Mouse (Mus musculus): ENCODE results near the gene Pcid2. TPM values are rescaled to one million over a fixed set of nuclear protein-coding genes. Genes with fewer than 3 reads are reported as not detected.

The Pcid2 gene
- polyA plus RNA-seq, 1 experiment = 23.6 TPM

DNA sequence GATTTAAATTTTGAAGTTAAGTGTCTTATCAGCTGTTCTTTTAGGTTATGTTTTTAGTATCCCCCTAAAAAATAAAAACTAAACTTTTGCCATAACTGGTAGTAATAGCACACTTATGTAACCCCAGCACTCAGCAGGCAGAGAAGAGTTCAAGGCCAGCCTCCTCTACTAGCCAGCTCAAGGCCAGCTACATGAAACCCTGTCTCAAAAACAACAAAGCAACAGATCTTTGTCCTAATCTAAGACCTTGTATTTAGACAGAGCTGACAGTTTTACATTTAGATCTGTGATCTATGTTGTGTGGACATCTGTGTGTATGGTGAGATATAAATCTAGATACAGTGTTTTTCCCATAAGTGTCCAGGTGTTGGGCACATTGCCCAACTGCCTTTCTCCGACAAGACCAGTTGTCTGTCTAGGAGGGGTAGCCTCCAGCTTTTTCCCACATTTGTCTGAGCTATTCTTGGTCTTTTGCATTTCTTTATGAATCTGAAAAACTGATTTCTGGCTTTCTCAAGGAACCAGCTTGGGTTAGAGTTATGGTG is 4.2 kb upstream of the Pcid2 start:
- H3K27me3 ChIP-seq (ENCODE audit: control insufficient read depth, insufficient read depth, insufficient read length) = no peaks in the 10 kb centered on the region
- TF ChIP-seq USF1 (IDR thresholded peaks at IDR 0.05; ENCODE audit: low read depth) (no peak), MYOG (IDR thresholded peaks at IDR 0.05; ENCODE audit: control insufficient read depth, extremely low read depth, insufficient read length) (no peak), CEBPB (IDR thresholded peaks at IDR 0.05; ENCODE audit: low read depth) (no peak), CTCF (IDR thresholded peaks at IDR 0.05; ENCODE audit: control insufficient read depth, insufficient read depth, insufficient read length) (no peak), MAX (IDR thresholded peaks at IDR 0.05) (no peak), FOSL1 (IDR thresholded peaks at IDR 0.05; ENCODE audit: insufficient read depth, low read length, poor library complexity, severe bottlenecking) (no peak), MYOD1 (IDR thresholded peaks at IDR 0.05; ENCODE audit: control insufficient read depth, insufficient read length, low read depth) (no peak)
- peaks cover 15% of the 10 kb centered on the region for H3K36me3 ChIP-seq (ENCODE audit: control insufficient read depth, insufficient read depth)
- peaks cover 77% of the 10 kb centered on the region for H3K79me3 ChIP-seq (ENCODE audit: low read depth)
- H3ac ChIP-seq (ENCODE audit: control insufficient read depth, insufficient read length, low read depth) = no peak overlapping the region
- no peak overlapping the region for H3K4me3 ChIP-seq (ENCODE audit: insufficient read depth, poor library complexity, severe bottlenecking)
- H3K79me2 ChIP-seq (ENCODE audit: control insufficient read depth, insufficient read depth) = peaks cover 93% of the 10 kb centered on the region

DNA sequence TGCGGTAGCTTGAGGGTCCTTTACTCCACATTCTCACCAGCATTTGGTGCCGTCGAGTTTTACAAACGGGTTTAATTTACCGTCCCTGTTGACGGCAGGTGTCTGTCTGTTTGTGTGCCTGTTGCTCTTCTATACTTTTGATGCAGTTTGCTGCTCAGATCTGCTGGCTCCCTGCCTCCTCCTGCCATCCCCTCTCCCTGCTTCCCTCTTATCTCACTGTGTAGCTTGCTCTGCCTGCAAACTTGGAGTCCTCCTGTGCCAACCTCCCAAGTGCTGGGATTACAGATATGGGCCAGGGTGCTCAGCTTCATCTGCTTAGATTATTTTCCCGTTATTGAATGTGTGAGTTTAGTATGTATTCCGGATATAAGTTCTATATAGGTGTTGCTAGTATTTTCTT is 3.7 kb upstream of the Pcid2 start:
- Histone ChIP-seq H3K27me3 (ENCODE audit: control insufficient read depth, insufficient read depth, insufficient read length) (no peaks in the 10 kb centered on the region), H3K79me2 (ENCODE audit: control insufficient read depth, insufficient read depth) (peaks cover 93% of the 10 kb centered on the region), H3K4me3 (ENCODE audit: insufficient read depth, poor library complexity, severe bottlenecking) (no peak overlapping the region), H3K36me3 (ENCODE audit: control insufficient read depth, insufficient read depth) (peaks cover 14% of the 10 kb centered on the region), H3K79me3 (ENCODE audit: low read depth) (peaks cover 79% of the 10 kb centered on the region), H3ac (ENCODE audit: control insufficient read depth, insufficient read length, low read depth) (no peak overlapping the region)
- TF ChIP-seq USF1 (IDR thresholded peaks at IDR 0.05; ENCODE audit: low read depth) (no peak), MYOG (IDR thresholded peaks at IDR 0.05; ENCODE audit: control insufficient read depth, extremely low read depth, insufficient read length) (no peak), FOSL1 (IDR thresholded peaks at IDR 0.05; ENCODE audit: insufficient read depth, low read length, poor library complexity, severe bottlenecking) (no peak), CEBPB (IDR thresholded peaks at IDR 0.05; ENCODE audit: low read depth) (no peak)

DNA sequence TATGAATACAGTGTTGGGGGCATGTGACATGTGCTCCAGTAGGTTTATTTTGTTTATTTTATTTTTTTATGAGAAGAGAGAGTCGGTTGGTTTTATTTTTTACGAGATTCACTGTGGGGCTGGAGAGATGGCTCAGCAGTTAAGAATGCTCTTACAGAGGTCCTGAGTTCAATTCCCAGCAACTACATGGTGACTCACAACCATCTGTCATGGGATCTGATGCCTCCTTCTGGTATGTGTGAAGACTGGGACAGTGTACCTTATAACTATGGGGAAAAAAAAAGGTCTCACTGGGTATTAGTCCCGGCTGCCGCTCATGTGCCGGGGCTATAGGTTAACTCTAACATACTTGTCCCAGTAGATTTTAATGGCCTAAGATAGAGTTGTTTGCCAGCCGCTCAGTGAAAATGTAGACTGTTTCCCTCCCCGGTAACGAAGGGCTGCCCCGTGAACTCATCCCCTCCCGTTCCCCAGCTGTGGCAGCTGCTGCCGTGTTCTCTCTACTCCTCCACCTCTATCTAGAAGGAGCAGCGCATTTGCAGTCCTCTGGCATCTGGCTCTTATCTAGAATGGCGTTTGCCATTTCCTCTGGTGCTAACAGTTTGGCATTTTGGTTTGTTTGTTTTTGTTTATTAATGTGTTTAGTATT is 2.9 kb upstream of the Pcid2 start:
- H3K27me3 ChIP-seq (ENCODE audit: control insufficient read depth, insufficient read depth, insufficient read length) = no peaks in the 10 kb centered on the region
- no peak overlapping the region for H3K4me3 ChIP-seq (ENCODE audit: insufficient read depth, poor library complexity, severe bottlenecking)
- no peak overlapping the region for H3ac ChIP-seq (ENCODE audit: control insufficient read depth, insufficient read length, low read depth)
- H3K79me3 ChIP-seq (ENCODE audit: low read depth) = peaks cover 80% of the 10 kb centered on the region
- TF ChIP-seq MYOG (IDR thresholded peaks at IDR 0.05; ENCODE audit: control insufficient read depth, extremely low read depth, insufficient read length) (no peak), MAX (IDR thresholded peaks at IDR 0.05) (no peak), CEBPB (IDR thresholded peaks at IDR 0.05; ENCODE audit: low read depth) (no peak), FOSL1 (IDR thresholded peaks at IDR 0.05; ENCODE audit: insufficient read depth, low read length, poor library complexity, severe bottlenecking) (no peak), USF1 (IDR thresholded peaks at IDR 0.05; ENCODE audit: low read depth) (no peak), MYOD1 (IDR thresholded peaks at IDR 0.05; ENCODE audit: control insufficient read depth, insufficient read length, low read depth) (no peak), CTCF (IDR thresholded peaks at IDR 0.05; ENCODE audit: control insufficient read depth, insufficient read depth, insufficient read length) (no peak)
- peaks cover 14% of the 10 kb centered on the region for H3K36me3 ChIP-seq (ENCODE audit: control insufficient read depth, insufficient read depth)
- H3K79me2 ChIP-seq (ENCODE audit: control insufficient read depth, insufficient read depth) = peaks cover 93% of the 10 kb centered on the region

DNA sequence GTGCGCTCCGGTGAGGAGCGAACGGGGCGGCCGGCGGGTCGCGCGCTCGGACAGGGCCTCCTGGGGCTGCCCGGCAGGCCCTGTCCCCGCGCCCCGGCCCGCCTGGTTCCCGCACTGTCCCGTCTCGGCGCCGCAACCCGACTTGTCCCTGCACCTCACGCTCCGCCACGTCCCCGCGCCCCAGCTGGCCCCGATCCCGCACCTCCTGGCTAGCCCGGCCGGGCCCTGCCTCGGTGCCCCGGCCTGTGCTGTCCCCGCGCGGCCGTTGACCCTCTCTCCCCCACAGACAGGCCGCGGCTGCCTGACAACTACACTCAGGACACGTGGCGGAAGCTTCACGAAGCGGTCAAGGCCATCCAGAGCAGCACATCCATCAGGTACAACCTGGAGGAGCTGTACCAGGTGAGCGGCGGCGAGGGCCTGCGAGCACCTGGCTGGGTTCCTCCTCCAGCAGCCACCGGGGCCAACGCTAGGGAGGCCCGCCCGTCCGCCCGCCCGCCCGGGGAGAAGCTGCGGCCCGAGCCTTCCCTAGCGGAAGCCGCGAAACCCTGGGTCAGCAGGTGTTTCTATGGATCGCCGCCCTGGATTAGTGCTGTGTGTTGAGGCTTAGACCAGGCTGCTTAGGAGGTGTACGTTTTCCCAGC is 771 bp upstream of the Pcid2 start:
- Histone ChIP-seq H3K79me2 (ENCODE audit: control insufficient read depth, insufficient read depth) (peaks cover 93% of the 10 kb centered on the region), H3ac (ENCODE audit: control insufficient read depth, insufficient read length, low read depth) (peak overlapping the region; percentile 100), H3K36me3 (ENCODE audit: control insufficient read depth, insufficient read depth) (peaks cover 11% of the 10 kb centered on the region), H3K79me3 (ENCODE audit: low read depth) (peaks cover 74% of the 10 kb centered on the region), H3K27me3 (ENCODE audit: control insufficient read depth, insufficient read depth, insufficient read length) (no peaks in the 10 kb centered on the region), H3K4me3 (ENCODE audit: insufficient read depth, poor library complexity, severe bottlenecking) (peak overlapping the region; percentile 78)
- TF ChIP-seq CEBPB (IDR thresholded peaks at IDR 0.05; ENCODE audit: low read depth) (no peak), FOSL1 (IDR thresholded peaks at IDR 0.05; ENCODE audit: insufficient read depth, low read length, poor library complexity, severe bottlenecking) (no peak), CTCF (IDR thresholded peaks at IDR 0.05; ENCODE audit: control insufficient read depth, insufficient read depth, insufficient read length) (no peak), MYOD1 (IDR thresholded peaks at IDR 0.05; ENCODE audit: control insufficient read depth, insufficient read length, low read depth) (no peak), MYOG (IDR thresholded peaks at IDR 0.05; ENCODE audit: control insufficient read depth, extremely low read depth, insufficient read length) (no peak), USF1 (IDR thresholded peaks at IDR 0.05; ENCODE audit: low read depth) (no peak), MAX (IDR thresholded peaks at IDR 0.05) (no peak)

DNA sequence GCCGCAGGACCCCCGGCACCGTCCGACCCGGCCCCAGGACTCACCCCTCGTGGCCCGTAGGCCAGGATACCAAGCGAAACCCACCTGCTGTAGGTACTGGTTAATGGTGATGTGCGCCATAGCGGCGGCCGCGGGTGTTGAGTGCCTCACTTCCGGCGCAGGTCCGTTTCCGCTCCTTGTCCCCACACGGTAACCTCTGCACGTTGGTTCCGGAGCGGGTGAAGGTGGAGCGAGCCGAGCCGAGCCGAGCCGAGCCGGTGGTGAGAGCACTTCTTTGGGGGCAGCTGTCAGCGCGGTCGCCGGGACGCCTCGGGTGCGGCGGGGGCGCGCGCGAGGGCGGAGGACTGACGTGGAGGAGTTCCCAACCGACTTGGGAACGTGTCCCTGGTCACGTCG is 570 bp downstream of the Pcid2 start:
- peaks cover 15% of the 10 kb centered on the region for H3K36me3 ChIP-seq (ENCODE audit: control insufficient read depth, insufficient read depth)
- H3K79me3 ChIP-seq (ENCODE audit: low read depth) = peaks cover 62% of the 10 kb centered on the region
- peak overlapping the region; percentile 82 for H3ac ChIP-seq (ENCODE audit: control insufficient read depth, insufficient read length, low read depth)
- H3K27me3 ChIP-seq (ENCODE audit: control insufficient read depth, insufficient read depth, insufficient read length) = no peaks in the 10 kb centered on the region
- peak overlapping the region; percentile 93 for H3K4me3 ChIP-seq (ENCODE audit: insufficient read depth, poor library complexity, severe bottlenecking)
- peaks cover 89% of the 10 kb centered on the region for H3K79me2 ChIP-seq (ENCODE audit: control insufficient read depth, insufficient read depth)
- TF ChIP-seq MAX (IDR thresholded peaks at IDR 0.05) (no peak), CTCF (IDR thresholded peaks at IDR 0.05; ENCODE audit: control insufficient read depth, insufficient read depth, insufficient read length) (no peak), USF1 (IDR thresholded peaks at IDR 0.05; ENCODE audit: low read depth) (no peak), MYOD1 (IDR thresholded peaks at IDR 0.05; ENCODE audit: control insufficient read depth, insufficient read length, low read depth) (no peak), CEBPB (IDR thresholded peaks at IDR 0.05; ENCODE audit: low read depth) (no peak), MYOG (IDR thresholded peaks at IDR 0.05; ENCODE audit: control insufficient read depth, extremely low read depth, insufficient read length) (no peak), FOSL1 (IDR thresholded peaks at IDR 0.05; ENCODE audit: insufficient read depth, low read length, poor library complexity, severe bottlenecking) (no peak)
